Mouse (Mus musculus) kidney, postnatal 4 days (tissue): ENCODE measurements around the gene Entpd8.
A peak's percentile ranks its signal among the peaks of the same experiment; 100 is the strongest.

Experiments
- DNase-seq, 2 experiments: peaks; one replicate each; pipeline ENCODE4 v3.0.0; 2021; ENCODE audit warnings: mixed read lengths in 2 of 2

Gene Entpd8

DNA sequence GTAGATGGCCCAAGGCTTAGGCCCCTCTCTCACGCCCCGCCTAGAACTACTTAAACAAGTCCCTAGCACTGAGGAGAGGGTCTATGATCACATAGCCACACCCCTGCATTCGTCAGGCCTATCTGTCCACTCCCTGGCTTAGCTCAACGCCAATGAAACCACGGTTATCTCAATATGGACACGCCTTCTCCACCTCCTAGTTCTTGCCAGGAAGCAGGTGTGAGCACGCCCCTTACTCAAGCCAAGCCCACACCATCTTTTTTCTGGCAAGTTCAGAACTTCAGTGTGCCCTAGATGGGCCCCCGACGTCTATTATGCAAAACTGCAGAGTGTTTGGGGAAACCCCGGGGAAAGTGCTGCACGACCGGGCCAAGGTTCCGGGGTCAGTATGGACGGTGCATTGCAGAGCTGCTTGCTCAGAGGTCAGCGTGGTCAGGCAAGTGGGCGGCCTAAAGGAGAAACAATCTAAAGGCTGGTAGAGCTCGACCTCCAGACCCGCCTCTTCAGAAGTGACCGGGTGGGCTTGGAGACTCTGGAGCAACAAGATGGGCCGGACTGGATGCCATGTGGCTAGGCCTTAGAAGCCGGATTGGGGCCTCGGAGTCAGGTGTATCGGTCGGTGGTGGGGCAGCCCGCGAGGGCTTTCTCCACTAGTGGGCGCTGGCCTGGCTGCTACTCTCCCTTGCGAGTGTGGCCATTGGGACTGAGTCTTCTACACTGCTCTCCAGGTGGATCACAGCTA, 15.2 kb downstream of the Entpd8 start, which contains the start of gene Noxa1:
Gene Noxa1, minus strand, starts transcription at position 41 of the 742 bp plus-strand sequence.
- DNase-seq: peak in 1 of 2 experiments; percentile 31

DNA sequence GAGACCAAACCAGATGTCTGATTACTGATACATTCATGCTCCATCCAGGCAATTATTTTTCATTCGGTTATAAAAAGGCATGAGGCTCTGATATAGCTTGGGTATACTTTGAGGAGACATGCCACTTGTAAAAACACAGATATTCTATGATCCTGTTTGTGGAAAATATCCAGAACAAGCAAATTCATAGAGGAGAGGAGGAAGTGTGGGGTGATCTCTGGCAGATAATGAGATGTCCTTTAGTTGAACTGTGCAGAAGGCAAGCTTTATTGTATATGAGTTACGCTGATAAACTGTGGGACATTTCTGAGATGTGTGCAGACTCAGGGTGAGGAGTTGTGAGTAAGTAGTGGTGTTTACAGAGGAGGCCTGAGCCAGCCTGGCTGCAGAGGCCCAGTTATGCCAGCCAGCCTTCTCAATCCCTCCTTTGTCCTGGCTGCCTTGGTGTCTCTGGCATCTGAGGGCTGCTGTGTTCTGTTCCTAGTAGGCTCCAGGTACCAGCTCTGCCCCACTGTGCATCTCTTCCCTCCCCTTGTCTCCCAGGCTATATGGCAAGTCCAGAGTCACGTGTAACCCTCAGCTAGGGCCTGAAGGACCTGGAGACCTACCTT, 18.0 kb downstream of the Entpd8 start:
- DNase-seq: no peak

DNA sequence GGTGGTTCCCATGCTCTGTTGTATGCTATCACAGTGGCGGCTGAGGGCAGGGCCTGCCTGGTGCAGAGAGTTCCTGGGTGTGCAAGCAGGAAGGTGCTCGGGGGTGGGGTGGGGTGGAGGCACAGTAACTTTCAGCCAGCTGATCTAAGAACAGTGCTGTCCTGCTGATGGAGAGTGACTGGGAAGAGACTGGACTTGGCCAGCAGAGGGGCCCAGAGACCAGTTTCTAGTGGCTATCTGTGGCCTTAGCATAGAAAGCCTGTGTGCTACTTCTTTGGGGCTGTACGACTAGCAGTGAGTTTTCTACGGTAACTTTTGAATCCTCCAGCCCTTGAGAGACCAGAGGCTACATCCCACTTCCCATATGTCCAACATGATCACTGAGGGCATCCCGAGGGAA, 18.9 kb downstream of the Entpd8 start:
- peak; percentile 65 to 73 for DNase-seq

DNA sequence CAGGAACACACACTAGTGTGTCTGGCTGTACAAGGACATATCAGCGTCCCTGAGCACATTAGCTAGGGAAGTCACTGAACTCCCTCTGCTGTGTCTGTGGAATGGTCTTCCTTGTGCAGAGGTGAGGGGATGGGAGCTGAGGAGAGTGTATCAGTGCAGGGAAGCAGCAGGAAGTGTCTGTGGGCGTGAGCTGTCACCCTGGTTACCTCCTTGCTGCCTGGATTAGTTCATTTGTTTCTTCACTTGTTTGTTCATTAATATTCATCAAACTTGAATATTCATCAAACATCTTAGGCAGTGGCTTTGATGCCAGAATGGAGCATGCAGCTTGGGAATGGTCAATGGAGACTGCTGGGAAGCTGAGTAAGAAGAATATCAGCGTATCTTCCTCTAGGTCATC, 19.6 kb downstream of the Entpd8 start:
- no peak for DNase-seq

DNA sequence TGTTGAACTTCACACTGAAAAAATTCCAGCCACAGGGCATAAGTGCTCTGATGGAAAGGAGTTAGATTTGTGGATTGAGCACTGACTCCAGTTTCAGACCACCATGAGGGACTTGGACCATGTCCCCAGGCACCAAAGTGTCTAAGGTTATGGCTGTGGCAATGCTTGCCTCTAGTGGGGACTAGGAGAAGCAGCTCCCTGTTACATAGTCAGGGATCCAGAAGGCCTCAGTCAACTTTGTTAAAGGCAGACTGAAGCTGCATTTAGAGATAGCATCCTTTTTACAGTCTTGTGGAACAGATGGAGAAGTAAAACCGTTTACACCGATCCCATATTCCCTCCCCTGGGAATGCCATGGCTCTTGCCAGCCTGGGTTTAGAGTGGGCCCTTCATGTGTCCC, 24.0 kb downstream of the Entpd8 start:
- DNase-seq: no peak

DNA sequence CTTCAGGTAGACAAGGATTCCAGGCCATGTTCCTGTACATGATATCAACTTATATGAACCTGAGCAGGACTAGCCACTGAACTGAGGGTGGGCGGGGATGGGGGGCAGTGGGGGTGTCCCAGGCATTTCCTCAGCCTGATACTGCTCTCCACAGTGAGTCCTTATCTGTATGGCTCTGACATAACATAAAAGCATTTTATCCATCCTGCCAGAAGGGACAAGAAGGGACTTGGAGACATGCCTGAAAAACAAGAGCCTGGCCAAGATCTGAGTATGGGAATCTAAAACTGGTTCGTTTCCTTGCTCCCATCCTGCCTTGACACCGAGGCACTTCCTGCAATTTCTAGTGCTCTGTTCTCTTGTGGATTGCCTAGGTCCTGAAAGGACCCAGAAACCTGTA, 25.9 kb downstream of the Entpd8 start:
- no peak for DNase-seq

DNA sequence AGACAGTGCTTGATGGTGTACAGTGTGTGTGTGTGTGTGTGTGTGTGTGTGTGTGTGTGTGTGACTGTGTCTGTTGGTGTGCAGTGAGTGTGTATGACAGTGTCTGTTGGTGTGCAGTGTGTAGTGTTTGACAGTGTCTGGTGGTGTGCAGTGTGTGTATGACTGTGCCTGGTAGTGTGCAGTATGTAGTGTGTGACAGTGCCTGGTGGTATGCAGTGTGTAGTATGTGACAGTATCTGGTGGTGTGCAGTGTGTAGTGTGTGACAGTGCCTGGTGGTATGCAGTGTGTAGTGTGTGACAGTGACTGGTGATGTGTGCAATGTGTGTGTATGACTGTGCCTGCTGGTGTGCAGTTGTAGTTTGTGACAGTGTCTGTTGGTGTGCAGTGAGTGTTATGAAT, 29.4 kb downstream of the Entpd8 start:
- DNase-seq: no peak

DNA sequence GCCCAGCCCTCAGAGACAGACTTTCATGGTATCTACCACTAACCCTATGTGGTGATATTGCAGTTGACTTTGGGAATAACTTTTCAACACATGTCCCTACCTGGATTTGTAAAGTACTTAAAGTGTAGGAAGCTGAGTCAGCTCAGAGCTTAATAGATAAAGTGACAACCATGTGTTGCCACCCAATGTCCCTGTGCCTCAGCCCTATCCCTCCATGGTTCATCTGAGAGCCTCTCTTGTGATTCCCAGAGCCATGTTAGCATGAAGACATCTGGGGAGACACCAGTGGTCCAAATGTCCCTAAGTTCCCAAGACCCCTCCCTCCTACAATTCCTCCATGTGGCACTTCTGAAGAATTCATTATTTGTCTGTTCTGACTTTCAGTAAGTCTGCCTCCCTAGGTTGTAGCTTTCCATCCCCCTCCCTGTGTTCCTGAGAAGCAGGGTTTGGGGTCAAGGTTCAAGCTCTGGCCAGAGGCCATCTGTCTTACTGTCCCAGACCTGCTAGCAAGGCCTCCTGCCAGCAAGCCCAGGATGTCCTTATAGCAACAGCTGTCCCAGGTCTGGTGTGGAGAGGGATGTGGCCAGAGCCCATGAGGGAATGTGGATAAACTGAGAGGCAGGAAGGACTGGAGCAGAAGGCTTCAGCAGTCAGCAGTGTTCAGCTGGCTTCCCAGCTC, 30.5 kb downstream of the Entpd8 start:
- DNase-seq: peak; percentile 24 to 58

DNA sequence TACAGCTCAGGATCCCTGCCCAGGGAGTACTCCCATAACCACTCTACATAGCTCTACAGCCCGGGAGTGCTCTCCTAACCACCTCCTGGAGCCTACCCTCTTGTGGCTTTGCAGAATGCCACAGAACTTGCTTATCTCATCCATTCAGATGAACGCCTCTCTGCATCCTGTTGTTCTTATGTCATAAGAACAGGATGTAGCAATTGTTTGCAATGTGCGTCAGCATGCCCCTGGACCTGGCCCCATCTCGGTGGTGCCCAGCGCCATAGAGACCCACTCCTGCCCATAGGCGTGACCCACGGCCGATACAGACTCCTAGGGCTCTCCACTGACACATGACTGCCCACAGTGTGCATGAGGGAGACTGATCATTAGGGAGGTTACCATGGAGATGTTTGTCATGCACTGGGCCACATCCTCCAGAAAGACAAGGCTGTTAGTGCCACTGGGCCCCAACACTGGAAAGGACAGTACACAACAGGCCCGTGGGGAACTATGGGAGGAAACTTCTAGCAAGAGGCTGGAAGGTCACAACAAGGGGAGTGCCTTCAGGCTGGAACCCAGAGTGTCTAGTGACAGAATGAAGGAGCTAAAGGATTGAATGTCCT, 31.2 kb downstream of the Entpd8 start:
- DNase-seq: peak in 1 of 2 experiments; percentile 37

DNA sequence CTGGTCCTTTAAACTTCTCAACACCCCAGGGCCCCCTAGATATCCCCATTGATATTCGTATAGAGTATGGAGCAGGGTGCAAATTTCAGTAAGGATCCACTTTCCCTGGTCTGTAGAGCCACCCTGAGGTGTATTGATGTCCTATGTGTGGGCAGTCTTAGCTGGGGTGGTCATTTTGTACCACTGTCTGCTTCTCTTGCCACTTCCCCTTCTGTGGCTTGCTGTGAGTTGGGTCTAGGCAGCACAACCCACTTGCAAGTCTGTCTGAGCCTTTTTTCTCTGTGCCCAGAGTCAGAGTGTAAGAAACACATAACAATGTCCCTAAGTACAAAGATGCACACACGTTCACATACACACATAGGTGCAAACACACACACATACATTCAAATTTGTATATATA, 34.2 kb downstream of the Entpd8 start:
- no peak for DNase-seq

DNA sequence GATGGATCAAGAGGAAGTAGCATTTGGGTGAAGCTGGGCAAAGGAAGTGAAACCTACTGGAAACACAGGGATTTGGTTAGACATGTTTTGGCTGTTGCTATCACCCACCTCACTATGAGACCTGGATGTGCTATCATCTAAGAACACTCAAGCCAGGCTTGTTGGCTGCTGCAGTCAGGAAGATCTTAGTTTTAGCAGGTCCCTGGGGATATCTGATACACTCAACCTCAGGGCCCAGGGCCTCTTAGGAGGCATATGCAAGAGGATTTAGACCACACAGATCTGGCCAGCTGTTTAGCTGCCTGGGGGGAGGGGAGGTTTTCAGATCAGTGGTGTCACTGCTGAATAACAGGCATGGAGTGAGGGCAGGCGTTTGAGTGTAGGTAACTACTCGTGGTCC, 35.3 kb downstream of the Entpd8 start:
- DNase-seq: no peak

DNA sequence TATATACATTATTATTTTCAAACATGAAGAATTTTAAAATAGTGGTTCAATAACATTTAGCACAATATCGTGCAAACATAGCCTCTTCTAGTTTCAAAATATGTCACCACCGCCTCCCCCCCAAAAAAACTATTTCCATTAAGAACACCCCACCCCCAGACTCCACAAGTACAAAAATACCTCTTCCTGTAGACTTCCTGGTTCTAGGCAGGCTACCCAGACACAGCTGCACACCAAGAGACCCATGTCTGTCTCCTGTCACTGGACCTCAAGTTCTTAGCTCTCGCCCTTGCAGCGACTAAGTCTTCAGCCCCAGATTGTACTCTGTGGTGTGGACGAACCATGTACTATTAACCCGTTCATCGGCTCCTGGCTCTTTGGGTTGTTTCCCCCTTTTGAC, 40.9 kb downstream of the Entpd8 start:
- DNase-seq: no peak

DNA sequence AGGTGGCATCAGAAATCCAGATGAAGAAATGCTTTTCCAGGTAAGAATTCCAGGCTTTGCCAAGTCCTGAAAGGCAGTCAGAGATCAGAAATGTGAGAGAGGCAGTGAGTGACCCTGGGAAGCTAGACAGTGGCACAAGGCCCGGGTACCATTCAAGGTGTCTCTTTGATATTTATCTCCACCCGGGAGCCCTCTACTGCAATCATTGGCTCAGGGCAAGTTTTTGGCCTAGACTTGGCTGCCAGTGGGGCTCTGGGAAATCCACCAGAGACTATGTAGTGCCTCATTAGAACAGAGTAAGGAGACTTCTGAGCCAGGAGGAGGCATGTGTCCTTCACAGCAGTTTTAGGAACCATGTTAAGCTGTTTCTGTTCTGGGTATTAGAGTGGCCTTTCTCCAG, 42.6 kb downstream of the Entpd8 start:
- DNase-seq: no peak

DNA sequence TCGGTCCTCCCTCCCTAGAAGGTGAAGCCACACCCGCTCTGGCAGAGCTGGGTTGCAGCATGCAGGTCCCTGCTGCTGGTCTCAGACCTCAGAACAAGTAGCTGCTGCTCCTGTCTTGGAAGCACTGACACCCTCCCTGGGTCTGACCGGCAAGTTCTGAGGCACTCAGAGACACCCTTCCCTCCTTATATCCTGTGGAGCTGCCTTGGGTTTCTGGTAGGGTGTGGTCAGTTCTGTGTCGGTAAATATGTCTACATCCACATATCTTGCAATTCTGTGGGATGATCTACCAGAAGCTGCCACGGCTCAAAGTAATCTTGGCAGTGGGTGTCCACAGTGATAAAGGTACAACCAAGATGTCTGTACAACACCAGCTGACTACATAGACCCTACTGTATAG, 43.4 kb downstream of the Entpd8 start:
- no peak for DNase-seq

DNA sequence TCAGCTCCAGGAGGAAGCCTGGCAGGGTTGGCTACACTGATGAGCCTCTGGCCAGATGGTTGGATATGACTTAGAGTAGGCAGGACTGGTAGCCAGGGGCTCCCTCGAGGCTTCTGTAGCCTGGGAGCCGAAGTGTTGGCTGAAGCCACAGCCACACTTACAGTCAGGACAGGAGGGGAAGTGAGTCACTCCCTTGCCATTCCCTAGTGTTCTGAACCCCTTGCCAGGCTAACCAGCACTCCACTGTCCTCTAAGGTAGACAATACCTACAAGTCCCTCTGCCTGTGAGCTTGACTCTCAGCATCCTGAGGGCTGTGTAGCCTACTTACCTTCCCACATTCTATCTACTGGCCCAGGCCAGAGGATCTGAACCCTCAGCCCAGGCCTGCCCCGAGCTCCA, 44.3 kb downstream of the Entpd8 start:
- no peak for DNase-seq

DNA sequence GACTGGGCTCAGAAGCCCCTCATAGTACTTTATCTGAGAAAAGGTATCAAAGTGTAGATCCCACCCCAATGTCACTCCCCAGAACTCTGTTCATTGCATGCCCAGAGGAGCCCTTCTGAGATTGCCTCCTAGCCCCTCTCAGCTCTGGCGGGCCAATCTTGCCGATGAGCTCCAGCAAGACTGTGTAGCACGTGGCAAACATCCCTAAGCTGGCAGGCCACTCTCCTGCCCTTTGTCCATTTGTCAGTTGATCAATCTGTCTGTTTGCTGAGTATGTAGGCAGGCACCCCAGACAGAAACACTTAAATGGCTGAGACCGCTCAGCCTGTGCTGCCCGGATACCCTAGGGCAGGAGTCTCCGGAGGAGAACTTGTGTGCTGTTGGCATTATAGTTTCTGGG, 45.0 kb downstream of the Entpd8 start:
- DNase-seq: no peak

DNA sequence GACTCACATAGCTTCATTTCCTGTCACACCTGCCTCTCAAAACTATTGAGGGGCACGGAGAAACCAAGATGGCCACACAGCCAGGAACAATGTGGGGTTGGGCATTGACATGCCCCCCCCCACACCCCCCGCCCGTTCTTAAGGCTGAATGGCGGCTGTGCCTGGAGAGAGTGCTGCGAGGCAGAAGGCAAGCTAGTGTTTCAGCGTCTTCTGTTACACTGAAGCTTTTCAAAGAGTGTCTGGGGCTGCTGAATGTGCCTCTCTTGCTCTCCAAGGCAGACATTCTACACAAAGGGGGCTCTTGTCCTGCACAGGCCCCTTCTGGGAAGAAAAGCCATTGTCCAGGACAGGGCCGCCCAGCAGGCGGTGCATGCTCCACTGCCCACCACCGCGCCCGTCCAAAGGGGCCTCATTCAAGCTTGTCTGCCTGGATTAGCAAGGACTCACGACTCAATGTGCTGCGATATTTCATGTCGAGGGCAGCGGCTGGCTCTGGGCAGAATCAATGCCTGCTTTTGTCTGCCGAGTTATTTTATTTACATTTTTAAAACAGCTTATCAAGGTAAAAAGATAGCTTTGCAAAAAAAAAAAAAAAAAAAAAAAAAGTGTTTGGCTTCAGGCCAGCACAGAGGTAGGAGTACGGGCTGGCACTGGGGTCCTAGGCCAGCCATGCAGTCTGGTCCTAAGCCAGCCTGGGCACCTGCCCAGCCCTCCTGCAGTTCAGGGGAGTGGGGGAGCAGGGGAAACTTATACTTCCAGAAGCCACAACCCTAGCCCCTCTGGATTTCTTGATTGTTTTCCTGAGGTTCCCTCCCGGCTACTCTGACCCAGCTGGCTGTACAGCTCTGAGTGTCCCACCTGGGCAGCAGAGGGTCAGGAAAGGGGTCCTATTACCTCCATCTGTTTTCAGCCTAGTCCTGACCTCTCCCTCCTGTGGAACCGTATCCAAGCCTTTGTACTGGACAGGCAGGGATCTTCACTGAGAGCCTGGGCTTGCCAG, 46.2 kb downstream of the Entpd8 start:
- DNase-seq: peak; percentile 56 to 70

DNA sequence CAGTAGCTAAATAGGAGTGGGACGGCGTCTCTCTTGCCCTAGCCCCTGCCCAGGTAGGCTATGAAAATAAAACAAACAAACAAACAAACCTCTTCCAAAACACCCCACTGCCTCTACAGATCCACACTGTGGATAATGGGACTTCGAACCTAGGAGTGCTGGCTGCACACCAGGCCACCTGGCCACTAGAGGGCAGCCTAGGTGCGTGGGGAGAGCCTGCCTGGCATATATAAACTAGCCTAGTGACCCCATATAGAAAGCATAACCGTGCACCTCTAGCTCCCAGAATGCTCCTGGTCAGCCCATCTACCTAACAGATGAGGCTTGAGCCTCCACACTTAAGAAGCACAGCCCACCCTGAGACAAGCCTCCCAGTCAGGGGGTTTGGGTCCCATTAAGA, 47.1 kb downstream of the Entpd8 start:
- DNase-seq: peak; percentile 85 to 89

DNA sequence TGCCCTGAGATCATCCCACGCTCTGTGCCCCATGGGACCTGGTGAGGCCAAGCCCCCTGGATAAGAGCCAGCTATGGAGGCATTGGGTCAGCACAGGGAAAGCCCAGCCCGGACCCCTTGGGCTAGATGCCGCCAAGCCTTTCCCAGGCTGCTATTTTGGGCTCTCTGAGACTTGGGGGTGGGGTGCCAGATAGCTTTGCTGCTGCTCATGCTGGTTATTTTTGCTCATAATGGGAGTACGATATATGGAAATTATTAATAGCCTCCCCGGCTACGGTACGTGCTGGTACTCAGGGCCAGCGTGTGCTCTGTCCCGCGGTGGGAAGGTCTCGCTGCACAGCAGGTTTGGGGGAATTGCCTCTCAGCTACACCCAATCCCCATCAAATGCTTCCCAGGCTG, 48.0 kb downstream of the Entpd8 start:
- peak in 1 of 2 experiments; percentile 35 for DNase-seq

DNA sequence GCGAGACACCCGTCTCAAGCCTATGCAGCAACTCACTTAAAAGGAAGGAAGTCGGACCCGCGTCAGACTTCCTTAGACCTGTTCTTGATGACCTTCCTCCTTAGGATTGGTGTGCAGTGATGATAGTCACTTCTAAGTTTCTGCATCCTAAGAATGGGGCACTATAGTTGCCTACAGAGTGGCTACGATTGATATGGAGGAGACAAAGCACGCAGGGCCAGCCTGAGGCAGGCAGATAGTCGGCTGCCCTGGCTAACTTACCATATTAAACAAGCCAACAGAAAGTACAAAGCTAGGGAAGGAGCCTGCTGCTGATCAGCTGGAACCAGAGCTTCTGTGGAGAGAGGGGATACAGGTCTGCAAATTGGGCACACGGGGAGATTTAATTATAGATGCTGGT, 51.5 kb downstream of the Entpd8 start:
- DNase-seq: no peak
